Mouse (Mus musculus): ENCODE data around the gene Rpl27.

GRCm38 (mm10) chr11:101480912-101481311 lies 38.8 kb downstream of the Rpl27 start:
- TF ChIP-seq EP300 (optimal IDR thresholded peaks at IDR 0.05) (no peak), CTCF (IDR thresholded peaks at IDR 0.05; ENCODE audit: low read depth) (no peak)
